ENCODE assay signal across 14 mouse cellular contexts in genomic region chr11:91333056-91333455, GRCm38 (mm10).
"Had no signal": no experiment of that assay in that cellular context is flagged by ENCODE, and none has a peak within 500 bp of the region (broad histone marks: within the 10 kb centered on the region; RNA-seq: fewer than 3 reads in every experiment).

No protein-coding gene starts in this region.

- H3K27me3 ChIP-seq: limb, embryonic 12.5 days; liver, embryonic 13.5 days; midbrain, embryonic 12.5 days; neural tube, embryonic 13.5 days had no signal

- H3K4me1 ChIP-seq: limb, embryonic 12.5 days; liver, embryonic 13.5 days; midbrain, embryonic 12.5 days; neural tube, embryonic 13.5 days had no signal

- H3K4me2 ChIP-seq: limb, embryonic 12.5 days; liver, embryonic 13.5 days; midbrain, embryonic 12.5 days; neural tube, embryonic 13.5 days had no signal

- DNase-seq: kidney, adult 18-20 months; kidney, postnatal 10 days; liver; liver, embryonic 13.5 days; lung, adult 18-20 months; right cerebral cortex, adult 18-20 months; right cerebral cortex, postnatal 4 days; spleen, adult 18-20 months; thymus, adult 2 months; thymus, postnatal 36 days had no signal

- H3K9me3 ChIP-seq: limb, embryonic 12.5 days; liver, embryonic 13.5 days; midbrain, embryonic 12.5 days; neural tube, embryonic 13.5 days had no signal

- H3K36me3 ChIP-seq: limb, embryonic 12.5 days; liver, embryonic 13.5 days; midbrain, embryonic 12.5 days; neural tube, embryonic 13.5 days had no signal

- H3K9ac ChIP-seq: limb, embryonic 12.5 days; liver, embryonic 13.5 days; midbrain, embryonic 12.5 days; neural tube, embryonic 13.5 days had no signal

- H3K27ac ChIP-seq: limb, embryonic 12.5 days; liver, embryonic 13.5 days; midbrain, embryonic 12.5 days; neural tube, embryonic 13.5 days had no signal

- ATAC-seq: midbrain, embryonic 16.5 days had no signal

- H3K4me3 ChIP-seq: limb, embryonic 12.5 days; liver, embryonic 13.5 days; midbrain, embryonic 12.5 days; neural tube, embryonic 13.5 days had no signal
